Mouse (Mus musculus) ES-Bruce4 (cell line): ENCODE measurements around the gene St7l.

Source experiments
- CTCF ChIP-seq: IDR thresholded peaks from one replicate; pipeline ENCODE4 v1.8.1; 2011; ENCODE audit warnings: low read depth, low read length
- POLR2A ChIP-seq: IDR thresholded peaks from one replicate; pipeline ENCODE4 v1.8.1; 2011; ENCODE audit warnings: low read length; ENCODE audit not compliant: insufficient read depth

DNA sequence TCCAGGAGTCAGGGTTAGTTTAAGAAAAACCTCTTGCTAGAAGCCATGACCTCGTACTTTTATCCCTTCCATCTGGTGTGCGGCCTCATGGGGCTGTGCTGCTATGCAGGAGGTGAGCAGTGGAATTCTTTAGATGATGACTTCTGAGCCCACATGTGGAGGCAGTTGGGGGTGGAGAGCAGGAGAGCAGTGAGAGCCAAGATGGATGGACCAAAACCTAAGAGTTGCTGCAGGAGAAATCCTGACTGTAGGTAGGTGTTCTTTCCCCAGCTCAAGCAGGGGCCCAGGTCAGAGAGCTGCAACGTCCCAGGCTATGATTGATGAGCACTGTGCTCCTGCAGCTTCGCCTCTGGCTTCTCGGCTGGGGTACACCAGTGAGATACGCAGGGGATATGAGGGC is 76.9 kb downstream of the St7l start:
- TF ChIP-seq POLR2A (no peak), CTCF (no peak)
